Mouse (Mus musculus): Measurements from ENCODE around the gene Tmem132c.

Gene Tmem132c

GRCm38 (mm10) chr5:127241136-127241924, at the start of gene Tmem132c:
TSS of gene Tmem132c (plus strand) at chr5:127241808.
- peak; percentile 90 for DNase-seq (ENCODE audit: inconsistent ontology term)

- peak; percentile 12 for DNase-seq (ENCODE audit: inconsistent ontology term)
Observed at GRCm38 (mm10) chr5:127191881-127192280, 49.7 kb upstream of the Tmem132c start.

GRCm38 (mm10) chr5:127198850-127199249, 42.8 kb upstream of the Tmem132c start:
- DNase-seq (ENCODE audit: inconsistent ontology term), result no peak

- no peak for DNase-seq (ENCODE audit: inconsistent ontology term)
Observed at GRCm38 (mm10) chr5:127204881-127205280, 36.7 kb upstream of the Tmem132c start.

- no peak for DNase-seq (ENCODE audit: inconsistent ontology term)
Observed at GRCm38 (mm10) chr5:127216389-127216788, 25.2 kb upstream of the Tmem132c start.

GRCm38 (mm10) chr5:127217725-127218124, 23.9 kb upstream of the Tmem132c start:
- no peak for DNase-seq (ENCODE audit: inconsistent ontology term)

- DNase-seq (ENCODE audit: inconsistent ontology term), result peak; percentile 55
Observed at GRCm38 (mm10) chr5:127227929-127228595, 13.5 kb upstream of the Tmem132c start.

- DNase-seq (ENCODE audit: inconsistent ontology term), result no peak
Observed at GRCm38 (mm10) chr5:127234715-127235114, 6.9 kb upstream of the Tmem132c start.

GRCm38 (mm10) chr5:127235203-127235602, 6.4 kb upstream of the Tmem132c start:
- peak; percentile 64 for DNase-seq (ENCODE audit: inconsistent ontology term)

- DNase-seq (ENCODE audit: inconsistent ontology term), result no peak
Observed at GRCm38 (mm10) chr5:127239706-127240105, 1.9 kb upstream of the Tmem132c start.

- DNase-seq (ENCODE audit: inconsistent ontology term), result no peak
Observed at GRCm38 (mm10) chr5:127240646-127241045, 962 bp upstream of the Tmem132c start.

GRCm38 (mm10) chr5:127241925-127242762, 536 bp downstream of the Tmem132c start:
- DNase-seq (ENCODE audit: inconsistent ontology term), result peak; percentile 32

- DNase-seq (ENCODE audit: inconsistent ontology term), result no peak
Observed at GRCm38 (mm10) chr5:127242763-127243160, 1.2 kb downstream of the Tmem132c start.

GRCm38 (mm10) chr5:127243209-127243608, 1.6 kb downstream of the Tmem132c start:
- no peak for DNase-seq (ENCODE audit: inconsistent ontology term)

- DNase-seq (ENCODE audit: inconsistent ontology term), result no peak
Observed at GRCm38 (mm10) chr5:127243611-127244010, 2.0 kb downstream of the Tmem132c start.

- no peak for DNase-seq (ENCODE audit: inconsistent ontology term)
Observed at GRCm38 (mm10) chr5:127253263-127253662, 11.7 kb downstream of the Tmem132c start.

GRCm38 (mm10) chr5:127256947-127257610, 15.5 kb downstream of the Tmem132c start:
- DNase-seq (ENCODE audit: inconsistent ontology term), result no peak

- DNase-seq (ENCODE audit: inconsistent ontology term), result peak; percentile 12
Observed at GRCm38 (mm10) chr5:127262136-127262535, 20.5 kb downstream of the Tmem132c start.

GRCm38 (mm10) chr5:127271145-127271544, 29.5 kb downstream of the Tmem132c start:
- no peak for DNase-seq (ENCODE audit: inconsistent ontology term)

- no peak for DNase-seq (ENCODE audit: inconsistent ontology term)
Observed at GRCm38 (mm10) chr5:127279462-127279861, 37.9 kb downstream of the Tmem132c start.

- DNase-seq (ENCODE audit: inconsistent ontology term), result no peak
Observed at GRCm38 (mm10) chr5:127281186-127281585, 39.6 kb downstream of the Tmem132c start.

Data from Muller cell, postnatal 12 days (primary cell).